Mouse (Mus musculus) myocyte (in vitro differentiated cells): ENCODE measurements at regions not wholly inside any gene's neighbourhood (a gene's known extent, or its start where the extent isn't known, plus 50 kb on each side); places are given as distances from the start of the nearest gene placed in this dataset.

Experiments used
- CEBPB ChIP-seq: IDR thresholded peaks from 2 replicates; pipeline ENCODE4 v1.6.1; 2011; ENCODE audit warnings: mild to moderate bottlenecking, moderate library complexity; ENCODE audit not compliant: poor library complexity, insufficient read depth, severe bottlenecking
- E2F4 ChIP-seq: IDR thresholded peaks from one replicate; pipeline ENCODE4 v1.6.1; 2011; ENCODE audit warnings: mild to moderate bottlenecking, control low read depth, moderate library complexity; ENCODE audit not compliant: insufficient read depth
- POLR2A ChIP-seq: IDR thresholded peaks from one replicate; pipeline ENCODE4 v1.6.1; 2011; ENCODE audit warnings: low read depth, mild to moderate bottlenecking, control low read depth, moderate library complexity; ENCODE audit not compliant: insufficient read length
- SRF ChIP-seq: IDR thresholded peaks from one replicate; pipeline ENCODE4 v1.6.1; 2011; ENCODE audit warnings: low read depth; ENCODE audit not compliant: control insufficient read depth, insufficient read length
- TCF3 ChIP-seq: IDR thresholded peaks from one replicate; pipeline ENCODE4 v1.6.1; 2011; ENCODE audit warnings: low read depth, control low read depth; ENCODE audit not compliant: insufficient read length
- USF1 ChIP-seq: IDR thresholded peaks from one replicate; pipeline ENCODE4 v1.6.1; 2011; ENCODE audit warnings: low read depth, mild to moderate bottlenecking, control low read depth, moderate library complexity

DNA sequence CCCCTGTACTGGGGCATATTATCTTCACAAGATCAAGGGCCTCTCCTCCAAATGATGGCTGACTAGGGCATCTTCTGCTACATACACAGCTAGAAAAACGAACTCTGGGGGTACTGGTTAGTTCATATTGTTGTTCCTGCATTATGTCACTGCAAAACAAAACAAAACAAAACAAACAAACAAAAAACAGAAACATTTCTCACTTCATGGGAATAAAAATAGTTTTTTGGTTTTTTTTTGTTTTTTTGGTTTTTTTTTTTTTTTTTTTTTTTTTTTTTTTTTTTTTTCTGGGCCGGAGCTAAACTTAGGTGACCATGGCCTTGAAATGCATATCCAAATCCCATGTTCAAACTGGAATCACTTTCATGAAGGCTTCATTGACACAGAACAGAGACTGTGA lies 1184.4 kb downstream of the Efna5 start:
- TF ChIP-seq USF1 (no peak), POLR2A (no peak), CEBPB (no peak), SRF (no peak), TCF3 (no peak), E2F4 (no peak)
